Mouse (Mus musculus) liver, postnatal 0 days (tissue): Measurements from ENCODE around the gene Alox5.

Experiments used
- CTCF ChIP-seq: sonication (generic); IDR thresholded peaks from 2 replicates; pipeline ENCODE4 v1.5.1; 2016; ENCODE audit warnings: antibody characterized with exemption, low read depth
- EP300 ChIP-seq: IDR thresholded peaks from 2 replicates; pipeline ENCODE4 v1.6.1; 2016; ENCODE audit warnings: antibody characterized with exemption, low read depth, mild to moderate bottlenecking

GRCm38 (mm10) chr6:116407956-116408657 lies 52.9 kb downstream of the Alox5 start:
- TF ChIP-seq EP300: no peak
- TF ChIP-seq CTCF: no peak
